Mouse (Mus musculus) ovary, postnatal 10 days (tissue): ENCODE data around the gene Klf14.

ENCODE experiments used
- DNase-seq: peaks from one replicate; pipeline ENCODE4 v3.0.0; 2022; ENCODE audit warnings: low spot score

The Klf14 gene

DNA sequence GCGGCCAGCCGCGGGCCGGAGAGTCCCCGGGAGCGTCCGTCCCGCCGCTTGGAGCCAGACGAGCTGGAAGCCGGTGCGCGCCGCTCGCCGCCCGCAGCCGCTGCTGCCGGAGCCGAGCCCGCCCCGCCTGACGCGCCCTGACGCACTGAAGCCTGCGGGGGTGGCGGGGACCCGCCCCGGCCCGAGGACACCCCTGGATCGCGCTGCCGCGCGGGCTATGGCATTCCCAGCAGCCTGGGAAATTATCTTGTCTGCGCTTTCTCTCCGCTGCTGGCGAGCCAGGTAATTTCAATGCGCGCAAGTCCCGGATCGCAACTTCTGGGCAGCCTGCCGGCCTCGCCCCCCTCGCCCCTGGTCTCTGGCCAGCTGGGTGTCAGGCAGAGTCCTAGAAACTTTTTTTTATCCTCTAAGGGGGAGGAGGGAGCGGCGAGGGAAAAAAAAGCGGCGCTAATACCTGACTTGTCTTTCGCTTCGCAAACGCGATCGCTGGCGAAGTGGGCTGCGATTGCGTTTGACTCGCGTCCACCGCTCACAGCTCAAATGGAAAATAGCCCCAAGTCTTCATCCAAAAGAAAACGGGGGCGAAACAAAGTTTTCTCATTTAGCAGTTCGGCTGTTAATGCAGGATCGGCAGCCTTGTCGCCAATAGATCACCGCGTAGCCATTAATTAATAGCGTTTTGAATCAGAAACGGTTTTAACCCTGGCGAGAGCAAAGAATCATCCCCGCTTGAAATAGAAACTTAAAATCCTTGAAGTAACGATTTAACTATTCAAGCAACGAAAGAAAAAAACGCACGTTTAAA, at the start of gene Klf14:
Gene Klf14, minus strand, starts transcription at position 343 of the 805 bp plus-strand sequence.
- peak; percentile 17 for DNase-seq

DNA sequence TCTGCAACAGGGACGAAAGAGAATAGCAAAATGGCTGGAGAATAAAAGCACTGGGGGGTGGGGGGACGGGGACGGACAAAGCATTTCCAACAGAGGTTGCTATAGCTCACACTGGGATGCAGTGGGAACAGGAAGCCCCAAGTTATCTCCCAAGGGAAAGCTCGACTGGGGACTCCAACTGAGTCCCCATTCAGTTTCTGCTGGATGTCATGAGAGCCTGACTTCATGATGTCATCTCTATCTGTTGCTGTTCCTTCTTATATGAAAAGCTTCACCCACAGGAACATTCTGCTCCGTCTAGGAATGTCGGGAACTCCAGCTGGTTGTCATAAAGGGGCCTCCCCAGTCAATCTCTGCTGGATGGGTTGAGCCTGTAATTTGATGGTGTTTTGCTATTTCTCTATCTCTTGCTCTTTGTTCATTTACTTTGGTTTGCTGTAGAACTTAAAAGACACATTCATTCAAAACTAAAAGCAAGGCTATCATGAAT, 47.3 kb upstream of the Klf14 start:
- no peak for DNase-seq

DNA sequence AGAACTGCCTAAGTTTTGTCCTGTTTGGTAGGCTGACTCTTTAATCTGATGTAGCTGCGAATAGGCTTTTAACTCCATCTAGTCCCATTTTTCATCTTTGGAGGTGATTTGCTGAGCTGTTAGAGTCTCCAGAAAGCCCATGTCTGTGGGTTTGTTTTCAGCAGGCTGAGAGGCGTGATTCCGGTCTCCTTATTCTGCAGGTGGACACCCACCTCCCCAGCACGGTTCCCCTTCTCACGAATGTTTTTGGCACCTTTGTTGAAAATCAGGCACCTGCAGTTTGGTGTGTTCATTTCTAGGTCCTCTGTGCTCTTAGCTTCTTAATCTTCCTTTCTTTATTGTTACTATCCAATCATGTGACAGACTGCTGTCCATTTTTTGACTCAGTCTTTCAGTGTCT, 27.5 kb upstream of the Klf14 start:
- DNase-seq = no peak

DNA sequence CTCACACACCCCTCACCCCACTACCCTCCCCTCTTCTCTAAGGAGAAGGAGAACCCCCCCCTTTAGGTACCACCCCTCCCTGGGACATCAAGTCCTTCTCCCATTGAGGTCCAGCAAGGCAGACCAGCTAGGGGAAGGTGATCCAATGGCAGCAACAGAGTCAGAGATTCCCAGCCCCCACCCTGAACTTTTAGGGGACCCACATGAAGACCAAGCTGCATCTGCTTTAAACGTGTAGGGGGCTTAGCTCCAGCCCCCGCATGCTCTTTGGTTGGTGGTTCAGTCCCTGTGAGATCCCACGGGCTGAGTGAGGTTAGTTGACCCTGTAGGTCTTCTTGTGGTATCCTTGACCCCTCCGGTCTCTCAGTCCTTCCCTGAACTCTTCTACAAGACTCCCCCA, 24.1 kb upstream of the Klf14 start:
- DNase-seq = no peak

DNA sequence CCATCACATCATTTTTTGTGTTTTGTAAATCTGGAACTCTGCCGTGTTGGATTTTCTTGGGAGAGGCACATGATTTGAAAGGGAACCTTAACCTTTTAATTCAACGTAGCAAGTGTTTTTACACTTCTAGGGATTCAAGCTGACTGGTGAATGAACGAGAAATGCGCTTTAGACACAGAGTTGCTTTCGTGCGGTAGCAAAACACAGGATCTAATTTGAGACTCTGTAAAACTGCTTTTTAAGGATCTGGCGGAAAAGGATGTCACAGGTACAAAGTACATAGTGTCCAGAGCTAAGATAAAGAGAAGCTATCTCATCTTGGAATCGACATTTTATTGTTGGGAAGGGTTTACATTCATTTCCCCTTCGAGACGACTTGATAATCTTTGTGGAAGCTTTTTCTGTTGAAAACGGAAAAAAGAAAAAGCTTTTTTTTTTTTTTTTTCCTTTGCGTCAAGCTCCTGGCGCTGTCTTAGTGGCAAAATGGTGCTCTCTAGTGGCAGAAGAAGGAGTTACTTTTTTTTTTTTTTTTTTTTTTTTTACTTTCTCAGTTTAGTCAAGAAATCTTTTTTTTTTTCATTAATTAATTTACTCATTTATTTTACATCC, 23.6 kb upstream of the Klf14 start:
- no peak for DNase-seq

DNA sequence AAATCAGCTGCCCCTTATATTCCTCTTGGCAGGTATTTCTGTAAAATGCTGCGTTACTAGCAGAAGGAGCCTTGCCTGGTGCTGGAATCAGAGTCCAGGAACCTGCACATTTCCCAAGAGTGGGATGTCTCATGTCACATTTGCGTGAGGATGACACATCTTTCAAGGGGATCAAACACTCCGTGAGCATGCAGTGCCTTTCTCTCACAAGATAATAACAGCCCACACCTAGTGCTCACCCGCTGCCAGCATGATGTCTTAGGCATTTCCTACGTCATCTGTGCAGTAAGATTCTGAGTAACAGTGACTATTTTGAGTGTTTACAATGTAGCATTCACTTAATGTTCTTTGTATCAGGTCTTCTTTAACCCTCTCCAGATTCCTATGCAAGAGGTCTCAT, 22.5 kb upstream of the Klf14 start:
- no peak for DNase-seq

DNA sequence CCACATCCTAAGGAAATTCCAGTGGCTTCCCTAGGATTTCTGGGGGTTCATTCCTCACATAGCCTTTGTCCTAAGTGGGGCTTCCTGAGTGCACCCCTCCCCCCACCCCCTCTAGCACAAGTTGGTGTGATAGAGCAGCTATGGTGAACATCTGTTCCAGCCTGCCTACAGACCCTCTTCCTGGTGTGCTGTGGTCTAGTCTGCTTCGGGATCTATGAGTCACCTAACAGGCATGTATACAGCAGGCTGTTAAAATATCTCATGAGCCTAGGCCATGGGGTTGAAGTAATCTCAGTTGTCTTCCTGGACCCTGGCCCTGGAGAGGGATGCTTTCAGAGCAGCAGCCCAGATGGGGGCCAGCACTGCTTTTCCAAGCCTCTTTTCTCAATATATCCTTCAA, 19.7 kb upstream of the Klf14 start:
- no peak for DNase-seq

DNA sequence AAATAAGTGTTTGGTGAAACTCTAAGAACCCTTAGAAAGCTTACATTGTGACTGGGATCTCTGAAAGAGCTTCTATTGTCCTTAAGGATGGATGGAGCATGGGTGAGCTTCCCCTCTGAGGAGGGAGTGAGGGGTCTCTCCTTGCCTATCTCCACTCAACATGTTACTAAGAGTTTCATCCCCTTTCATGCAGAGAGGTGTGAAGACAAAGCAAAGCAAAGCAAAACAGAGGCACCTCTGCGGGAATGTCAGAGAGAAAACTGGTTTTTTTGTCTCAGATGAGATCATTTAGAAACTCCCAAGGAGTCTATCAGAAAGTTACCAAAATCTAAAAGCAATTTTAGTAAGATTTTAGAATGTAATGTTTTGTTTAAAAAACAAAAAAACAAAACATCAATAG, 13.2 kb upstream of the Klf14 start:
- DNase-seq = no peak

DNA sequence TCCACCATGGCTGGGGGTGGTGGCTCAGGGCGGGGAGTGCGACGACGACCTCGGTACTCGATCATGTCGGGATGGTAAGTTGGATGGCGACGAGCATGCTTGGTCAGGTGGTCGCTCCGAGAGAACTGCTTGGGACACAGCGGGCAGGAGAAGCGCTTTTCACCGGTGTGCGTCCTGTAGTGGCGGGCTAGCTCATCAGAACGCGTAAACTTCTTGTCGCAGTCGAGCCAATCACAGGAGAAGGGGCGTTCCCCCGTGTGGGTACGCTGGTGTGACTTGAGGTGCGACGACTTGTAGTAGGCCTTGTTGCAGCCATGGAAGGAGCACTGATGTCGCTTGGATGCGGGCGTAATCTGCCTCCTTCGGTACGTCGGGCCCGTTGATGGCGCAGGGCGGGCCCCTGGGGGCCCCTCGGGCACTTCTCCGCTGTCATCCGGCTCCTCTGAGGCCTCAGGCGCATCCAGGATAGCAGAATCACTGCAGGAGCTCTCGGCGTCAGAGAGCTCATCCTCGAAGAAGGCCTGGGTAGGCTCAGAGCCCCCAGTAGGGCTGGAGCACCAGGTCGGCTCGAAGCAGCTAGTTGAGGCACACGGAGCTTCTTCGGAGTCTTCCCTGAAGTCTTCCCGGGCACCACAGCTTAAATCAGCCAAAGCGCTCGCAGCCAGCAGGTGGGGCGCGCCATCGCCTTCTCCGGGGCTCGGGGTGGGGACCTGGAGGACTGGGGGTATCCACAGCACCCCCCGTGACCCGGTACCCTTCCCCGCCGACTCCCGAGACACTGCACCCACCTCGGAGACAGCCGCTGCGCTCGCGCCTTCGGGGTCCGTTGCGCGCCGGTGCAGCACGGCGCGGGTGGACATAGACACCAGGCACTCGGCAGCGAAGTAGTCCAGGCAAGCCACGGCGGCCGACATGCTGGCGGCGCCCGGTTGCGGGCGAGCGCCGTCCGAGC, 818 bp downstream of the Klf14 start:
- no peak for DNase-seq

DNA sequence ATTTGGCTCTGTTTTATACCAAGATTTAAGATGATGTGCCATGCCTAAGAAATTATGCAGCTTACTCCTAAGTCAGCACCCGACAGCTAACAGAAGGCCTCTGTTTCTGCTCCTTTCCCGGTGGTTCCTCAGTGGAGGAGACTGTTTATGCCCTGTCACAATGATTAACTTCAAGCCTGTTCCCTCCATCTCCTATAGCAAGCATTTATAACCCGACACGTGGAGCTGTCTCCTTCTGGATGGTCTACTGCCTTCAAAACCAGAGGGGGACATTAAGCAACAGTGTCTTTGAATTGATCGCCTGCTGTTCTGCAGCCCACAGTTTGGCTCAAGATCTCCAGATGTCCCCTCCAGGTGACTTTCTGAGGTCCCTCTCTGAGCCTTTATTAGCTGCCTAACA, 19.6 kb downstream of the Klf14 start:
- no peak for DNase-seq

DNA sequence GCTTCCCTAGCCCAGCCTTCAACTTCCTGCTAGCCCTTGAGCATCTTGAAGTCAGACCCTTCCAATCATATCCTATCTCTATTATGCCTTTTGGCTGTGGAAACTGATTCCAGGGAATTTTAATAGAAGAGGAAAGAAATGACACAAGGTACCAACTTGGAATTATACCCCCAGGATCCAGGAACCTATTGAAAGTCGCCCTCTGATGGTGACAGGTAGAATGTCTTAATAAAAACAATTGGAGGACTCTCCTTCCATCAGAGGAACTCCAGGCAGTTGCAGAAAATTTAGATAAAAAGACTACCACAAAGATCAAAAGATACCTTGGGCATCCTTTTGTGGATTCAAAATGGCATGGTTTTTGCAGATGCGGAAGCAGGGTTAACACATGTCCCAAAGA, 36.1 kb downstream of the Klf14 start:
- no peak for DNase-seq

DNA sequence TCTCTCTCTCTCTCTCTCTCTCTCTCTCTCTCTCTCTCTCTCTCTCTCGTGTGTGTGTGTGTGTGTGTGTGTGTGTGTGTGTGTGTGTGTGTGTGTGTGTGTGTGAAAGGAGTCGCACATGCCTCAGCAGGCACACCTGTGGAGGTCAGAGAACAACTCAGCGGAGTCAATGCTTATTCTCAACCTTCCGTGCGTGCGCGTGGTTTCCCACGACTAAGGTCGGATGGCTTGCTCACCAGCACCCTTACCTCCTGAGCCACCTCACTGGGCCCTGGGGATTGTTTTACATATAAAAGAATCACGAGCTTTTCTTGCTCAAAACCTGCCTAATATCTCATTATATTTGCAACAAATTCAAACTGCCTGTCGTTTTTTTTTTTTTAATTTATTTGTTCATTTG, 37.1 kb downstream of the Klf14 start:
- no peak for DNase-seq

DNA sequence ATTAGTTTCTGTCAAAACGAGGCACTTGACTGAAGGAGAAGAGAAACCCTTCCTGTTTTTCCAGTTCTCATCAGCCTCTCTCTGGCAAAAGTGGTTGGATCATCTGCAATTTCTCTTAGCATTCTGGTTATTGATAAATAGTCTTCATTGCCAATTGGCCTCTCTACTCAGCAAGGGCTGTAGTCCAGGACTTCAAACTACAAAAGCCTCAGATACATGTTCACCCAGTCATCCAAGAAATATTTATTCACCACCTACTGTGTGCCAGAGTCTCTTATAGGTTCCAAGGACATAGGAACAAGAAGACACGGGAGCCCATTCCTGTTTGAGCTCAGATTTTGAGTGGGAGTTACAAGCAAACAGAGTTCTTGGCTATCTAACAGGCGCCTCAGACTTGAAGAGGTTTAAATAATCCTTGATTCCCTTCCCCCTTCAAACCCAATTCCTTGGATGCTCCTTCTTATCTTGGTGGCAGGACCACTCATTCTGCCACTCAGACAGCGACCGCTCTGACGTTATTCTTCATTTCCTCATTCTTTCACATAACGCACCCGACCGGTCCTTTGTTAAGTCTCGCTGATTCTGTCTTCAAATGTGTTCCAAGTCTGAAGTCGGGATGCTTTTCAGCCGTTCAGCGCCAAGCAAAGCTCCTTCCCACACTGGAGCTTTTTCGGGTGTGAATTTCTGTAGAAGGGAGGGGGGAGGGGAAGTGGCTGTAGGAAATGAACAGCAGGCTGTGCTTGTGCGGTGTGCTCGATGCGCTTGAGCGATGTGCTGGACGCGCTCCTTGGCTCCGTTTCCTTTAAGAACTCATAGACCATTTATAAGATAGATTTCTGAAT, 37.8 kb downstream of the Klf14 start:
- DNase-seq = no peak

DNA sequence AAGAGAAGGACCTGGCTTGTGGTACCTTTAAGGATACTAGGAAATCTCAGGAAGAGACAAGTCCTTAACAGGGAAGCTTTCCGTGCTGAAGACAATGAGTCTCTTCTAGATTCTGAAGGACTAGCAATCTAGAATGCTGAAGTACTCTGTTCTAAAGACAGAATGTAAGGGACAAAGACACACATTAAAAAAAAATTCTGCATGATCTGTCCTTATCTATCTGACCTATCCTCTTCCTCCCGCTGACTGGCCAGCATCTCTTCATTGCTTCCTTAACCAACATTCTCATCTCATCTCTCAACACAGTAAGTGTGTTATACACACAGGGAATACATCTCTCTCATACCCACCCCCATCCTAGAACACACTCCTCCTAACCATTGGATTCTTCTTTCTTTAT, 43.4 kb downstream of the Klf14 start, which contains the start of gene Tsga13:
Gene Tsga13, minus strand, starts transcription at position 101 of the 400 bp plus-strand sequence.
- no peak for DNase-seq

DNA sequence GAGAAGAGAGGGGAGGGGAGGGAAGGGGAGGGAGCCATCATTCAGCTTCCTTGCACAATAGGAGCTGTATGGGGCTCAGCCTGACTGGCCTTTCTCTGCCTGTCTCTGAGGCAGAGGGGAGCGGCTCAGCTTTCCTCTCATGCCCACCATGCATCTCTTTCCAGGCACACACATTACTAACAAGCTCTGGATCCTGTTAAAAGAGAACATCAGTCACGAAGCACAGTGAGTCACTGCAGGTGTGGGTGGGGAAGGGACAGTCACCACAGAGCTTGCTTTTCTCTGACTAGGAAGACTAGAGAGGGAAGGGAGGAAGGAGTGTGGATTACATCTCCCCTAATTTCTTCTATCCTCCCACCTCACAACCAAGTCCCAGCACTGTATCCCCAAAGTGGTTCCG, 50.9 kb downstream of the Klf14 start:
- no peak for DNase-seq
